Mouse (Mus musculus): Measurements from ENCODE around the gene Ddx41.

Ddx41 gene

GRCm38 (mm10) chr13:55505810-55506209 lies 30.6 kb downstream of the Ddx41 start:
- no peak for DNase-seq

DNA sequence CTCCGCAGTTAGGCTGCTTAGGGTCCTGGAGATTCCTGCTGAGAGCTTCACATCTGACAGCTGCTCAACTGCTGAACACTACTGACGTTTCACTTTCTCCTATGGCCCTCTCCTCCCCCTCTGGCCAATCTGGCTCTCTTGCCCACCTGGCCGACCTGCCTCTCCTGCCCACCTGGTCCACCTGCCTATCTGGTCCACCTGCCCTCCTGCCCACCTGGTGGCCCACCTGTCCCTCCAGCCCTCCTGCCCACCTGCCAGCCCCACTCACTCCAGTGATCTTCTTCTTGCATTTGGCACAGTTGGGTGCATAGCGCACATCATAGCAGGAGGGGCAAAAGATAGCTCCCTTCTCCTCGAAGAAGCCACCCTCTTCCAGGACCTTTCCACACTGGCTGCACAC lies 32.1 kb downstream of the Ddx41 start:
- DNase-seq: no peak

GRCm38 (mm10) chr13:55502405-55502804 lies 34.1 kb downstream of the Ddx41 start:
- peak; percentile 26 for DNase-seq

DNA sequence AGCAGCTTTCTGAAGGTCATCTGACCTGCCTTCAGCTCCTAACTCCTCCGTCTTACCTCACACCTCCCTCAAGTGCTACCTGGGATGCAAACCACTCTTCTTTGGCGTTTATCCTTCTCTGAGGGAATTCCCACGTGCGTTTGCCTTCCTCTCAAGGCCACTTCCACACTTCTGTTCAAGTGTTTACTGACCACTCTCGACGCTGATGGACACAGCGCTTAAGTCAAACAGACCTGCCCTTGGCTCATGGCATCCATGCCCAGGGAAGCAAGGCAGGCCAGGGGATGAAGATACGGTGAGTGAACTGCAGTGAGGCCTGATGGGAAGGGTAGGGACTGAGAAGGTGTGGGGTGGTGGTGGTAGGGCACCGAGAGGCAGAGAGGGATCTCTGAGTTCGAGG lies 35.9 kb downstream of the Ddx41 start:
- DNase-seq: no peak

DNA sequence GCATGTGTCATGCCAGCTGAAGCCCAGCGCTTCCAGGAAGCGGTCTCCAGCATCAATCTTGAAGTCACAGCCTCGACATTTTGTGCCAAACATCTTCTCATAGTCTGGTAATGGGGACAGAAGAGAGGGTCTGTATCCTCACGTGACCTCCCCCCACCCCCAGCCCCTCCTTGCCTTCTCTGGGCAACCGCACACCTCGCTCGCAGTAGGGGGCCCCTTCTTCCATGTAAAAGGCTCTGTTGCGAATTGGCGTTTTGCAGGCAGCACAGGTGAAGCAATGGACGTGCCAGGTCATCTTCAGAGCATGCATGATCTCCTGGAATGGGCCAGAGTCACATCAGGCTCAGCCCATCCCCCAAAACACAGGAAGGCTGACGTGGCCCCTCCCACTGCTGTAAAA lies 37.6 kb downstream of the Ddx41 start:
- DNase-seq: no peak

DNA sequence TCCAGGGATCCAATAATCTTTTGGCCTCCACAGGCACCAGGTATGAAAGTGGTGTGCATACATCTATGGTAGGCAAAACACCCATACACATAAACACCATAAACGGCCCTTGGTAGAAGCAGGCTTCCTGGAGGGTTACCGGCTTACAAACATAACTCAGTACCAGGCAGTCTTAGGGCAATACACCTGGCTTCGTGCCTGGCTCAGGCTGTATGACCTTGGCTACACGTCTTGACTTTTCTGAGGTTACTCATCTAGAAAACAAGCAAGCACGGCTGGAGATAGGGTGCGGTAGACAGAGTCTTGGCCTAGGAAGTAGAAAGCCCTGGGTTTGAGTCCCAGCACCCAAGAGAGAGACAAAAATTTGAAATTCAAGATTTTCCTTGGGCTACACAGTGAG lies 39.8 kb downstream of the Ddx41 start:
- no peak for DNase-seq

GRCm38 (mm10) chr13:55495702-55496101 lies 40.8 kb downstream of the Ddx41 start:
- DNase-seq: no peak

GRCm38 (mm10) chr13:55494883-55495621 lies 41.4 kb downstream of the Ddx41 start:
- peak; percentile 5 for DNase-seq

GRCm38 (mm10) chr13:55494257-55494656 lies 42.2 kb downstream of the Ddx41 start:
- no peak for DNase-seq

DNA sequence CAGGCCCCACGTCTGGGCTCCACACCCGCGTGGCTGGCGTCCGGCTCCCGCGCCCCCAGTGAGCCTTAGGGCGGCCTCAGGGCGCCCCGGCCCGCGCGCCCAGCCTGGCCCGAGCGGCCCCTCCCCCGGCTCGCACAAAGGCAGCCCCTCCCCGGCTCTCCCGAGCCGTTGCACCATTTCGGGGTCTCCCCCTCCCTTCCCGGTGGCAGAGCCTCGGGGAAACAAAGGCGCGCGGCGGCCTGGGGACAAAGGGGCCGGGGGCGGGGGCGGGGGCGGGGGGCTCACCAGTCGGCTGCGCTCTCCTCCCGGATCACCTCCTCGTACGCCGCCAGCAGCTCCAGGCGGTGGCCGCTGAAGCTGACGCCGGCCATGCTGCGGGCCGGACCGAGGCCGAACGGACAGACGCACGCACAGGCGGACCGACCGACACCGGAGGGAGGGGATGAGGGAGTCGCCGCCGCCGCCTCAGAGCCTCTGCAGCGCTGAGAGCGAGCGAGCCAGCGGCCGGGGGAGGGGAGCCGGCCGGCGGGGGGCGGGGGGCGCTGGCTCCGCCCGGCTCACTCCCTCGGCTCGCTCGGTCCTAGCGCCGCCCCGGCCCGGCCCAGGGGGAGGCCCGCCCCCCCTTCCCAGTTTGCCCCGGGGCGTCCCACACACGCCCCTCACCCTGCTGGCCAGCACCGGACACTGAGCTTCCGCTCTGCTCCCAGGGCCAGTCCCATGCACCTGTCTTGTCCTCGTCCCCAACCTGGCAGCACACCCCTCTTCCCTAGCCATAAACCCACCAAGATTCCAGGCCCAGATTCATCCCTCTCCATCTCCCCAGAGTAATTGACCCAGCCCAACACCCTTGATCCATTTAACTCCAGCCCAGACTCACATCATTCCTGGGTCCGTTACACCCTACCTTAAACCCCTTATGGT lies 48.6 kb downstream of the Ddx41 start, which contains the start of gene Dbn1:
Gene Dbn1 (minus strand): TSS at position 534 of the 921 bp plus-strand sequence.
- DNase-seq: peak; percentile 7

DNA sequence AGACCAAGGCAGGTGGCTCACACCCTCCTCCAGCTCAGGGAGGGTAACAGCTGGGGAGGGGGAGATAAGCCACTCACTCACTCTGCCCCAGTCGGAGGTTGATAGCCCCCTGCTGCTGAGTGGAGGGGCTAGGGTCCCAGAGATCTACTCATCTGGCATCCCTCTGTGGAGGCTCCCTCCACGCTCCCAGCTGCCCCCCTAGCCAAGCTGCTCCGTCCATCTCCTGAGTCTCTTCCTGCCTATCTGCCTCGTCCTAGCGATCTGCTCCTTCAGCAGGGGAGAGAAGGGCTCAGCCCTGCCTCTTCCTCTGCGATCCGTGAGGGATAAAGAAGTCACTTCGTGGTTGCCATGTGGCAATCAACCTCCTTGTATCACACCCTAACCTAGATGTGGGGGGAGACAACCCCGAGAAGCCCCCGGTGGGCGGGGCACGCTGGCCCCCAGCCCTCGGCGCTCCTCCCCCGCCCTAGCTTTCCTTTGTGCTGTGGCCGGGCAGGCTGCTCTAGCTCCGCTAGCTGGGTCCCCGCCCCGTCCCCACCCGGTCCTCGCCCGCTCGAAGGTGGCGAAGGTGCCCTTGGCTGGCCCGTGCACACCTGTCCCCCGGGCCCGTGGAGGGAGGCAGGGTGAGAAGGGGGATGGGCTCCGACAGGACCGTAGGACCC lies 49.4 kb downstream of the Ddx41 start:
- DNase-seq: peak; percentile 35

- peak; percentile 3 for DNase-seq
Observed at GRCm38 (mm10) chr13:55486029-55486794, 50.2 kb downstream of the Ddx41 start.

GRCm38 (mm10) chr13:55484520-55485088 lies 51.9 kb downstream of the Ddx41 start:
- peak; percentile 63 for DNase-seq

DNA sequence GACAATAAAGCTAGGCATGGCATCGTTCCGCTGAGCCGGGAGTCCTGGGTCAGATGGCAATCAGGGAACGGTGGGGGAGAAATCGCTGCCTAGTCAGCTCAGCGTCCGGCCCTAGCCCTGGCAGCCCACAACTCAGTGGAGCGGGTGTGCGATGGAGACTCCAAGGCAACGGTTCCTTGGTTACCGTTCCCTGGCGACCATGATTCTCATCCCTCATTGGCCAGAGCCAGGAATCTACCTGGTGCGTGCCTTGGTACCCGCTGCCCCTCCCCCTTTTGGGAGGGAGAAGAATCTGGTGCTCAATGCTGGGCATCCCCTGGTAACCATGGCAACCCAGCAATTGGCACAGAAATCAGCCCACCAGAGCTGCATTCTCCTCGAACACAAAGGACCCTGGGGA lies 52.9 kb downstream of the Ddx41 start:
- DNase-seq: no peak

GRCm38 (mm10) chr13:55483071-55483470 lies 53.4 kb downstream of the Ddx41 start:
- DNase-seq: no peak

DNA sequence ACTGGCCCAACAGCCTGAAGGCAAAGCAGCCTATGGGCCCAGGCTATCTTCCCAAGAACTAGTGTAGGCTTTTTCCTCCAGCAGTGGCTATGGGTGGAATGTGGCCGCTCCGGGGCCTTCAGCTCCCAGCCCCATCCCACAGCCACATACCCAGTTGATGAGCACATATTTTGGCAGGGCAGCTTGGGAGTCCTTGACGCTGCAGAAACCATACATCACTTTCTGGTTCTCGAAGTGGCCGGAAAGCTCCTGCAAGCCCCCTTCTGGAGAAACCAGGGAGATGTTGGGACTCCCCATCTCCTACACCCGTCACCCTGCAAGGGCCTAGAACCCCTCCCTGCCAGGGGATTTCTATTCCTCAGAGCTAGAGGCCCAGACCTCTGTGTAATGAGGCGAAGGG lies 53.9 kb downstream of the Ddx41 start:
- no peak for DNase-seq

Data from thymus, postnatal 14 days (tissue).